Mouse (Mus musculus) lung, adult 2 months (tissue): Measurements from ENCODE around the gene B3galt1.

Experiments
- CTCF ChIP-seq: fragments of 200-500 bp; IDR thresholded peaks from 2 replicates; pipeline ENCODE4 v1.5.1; 2011; ENCODE audit warnings: mild to moderate bottlenecking, low read length, control low read depth; ENCODE audit not compliant: insufficient read depth
- POLR2A ChIP-seq: fragments of 200-500 bp; IDR thresholded peaks from 2 replicates; pipeline ENCODE4 v1.6.1; 2011; ENCODE audit warnings: low read depth, mild to moderate bottlenecking, control low read depth, low read length, borderline replicate concordance; ENCODE audit errors: extremely low read depth

DNA sequence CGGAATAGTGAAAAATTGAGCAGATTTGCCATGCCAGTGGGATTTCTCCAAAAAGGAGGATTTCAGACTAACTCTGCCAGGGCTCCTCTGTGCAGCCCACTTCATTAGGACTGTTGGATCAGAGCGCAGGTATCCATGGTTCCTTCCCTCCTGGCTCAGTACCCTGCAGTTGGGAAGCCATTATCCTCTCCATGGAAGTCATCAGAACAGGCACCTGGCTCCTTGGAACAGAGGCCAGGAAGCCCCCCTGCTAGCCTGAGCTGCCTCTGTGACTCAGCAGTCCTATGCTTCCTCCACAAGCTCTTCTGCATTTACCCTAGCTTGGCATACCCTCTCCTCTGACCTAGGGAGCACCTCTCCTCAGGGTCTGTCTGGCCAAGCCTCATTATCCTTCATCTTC, 594.9 kb downstream of the B3galt1 start:
- no peak for TF ChIP-seq POLR2A
- no peak for TF ChIP-seq CTCF
